Mouse (Mus musculus): ENCODE measurements at regions not wholly inside any gene's neighbourhood (a gene's known extent, or its start where the extent isn't known, plus 50 kb on each side); places are given as distances from the start of the nearest gene placed in this dataset.
"Not testable (repeated sequence)": the region's sequence is repeated elsewhere in the genome, so short reads cannot be mapped to it uniquely, and the experiment has no call there.

- H3K27me3 ChIP-seq (ENCODE audit: control insufficient read depth, insufficient read depth, low read length) = no peaks in the 10 kb centered on the region
- H3K27ac ChIP-seq (ENCODE audit: control insufficient read depth, insufficient read depth, low read depth, low read length) = no peak overlapping the region
- H3K36me3 ChIP-seq (ENCODE audit: control insufficient read depth, insufficient read depth, low read length) = no peaks in the 10 kb centered on the region
- no peak overlapping the region for H3K4me3 ChIP-seq (ENCODE audit: control insufficient read depth, low read depth, low read length)
- TF ChIP-seq CTCF (IDR thresholded peaks at IDR 0.05; ENCODE audit: control insufficient read depth, insufficient read depth, insufficient replicate concordance, low read depth, low read length) = no peak
- TF ChIP-seq POLR2A (IDR thresholded peaks at IDR 0.05; ENCODE audit: control insufficient read depth, low read depth, low read length) = no peak
- H3K4me1 ChIP-seq (ENCODE audit: control insufficient read depth, insufficient read depth, low read length) = no peaks in the 10 kb centered on the region
Observed at GRCm38 (mm10) chr14:114485781-114486180, 606.2 kb upstream of the Gpc5 start.

GRCm38 (mm10) chr14:114493371-114493770 is 598.6 kb upstream of the Gpc5 start:
- H3K4me3 ChIP-seq (ENCODE audit: control insufficient read depth, low read depth, low read length); H3K4me1 ChIP-seq (ENCODE audit: control insufficient read depth, insufficient read depth, low read length); H3K27ac ChIP-seq (ENCODE audit: control insufficient read depth, insufficient read depth, low read depth, low read length); H3K27me3 ChIP-seq (ENCODE audit: control insufficient read depth, insufficient read depth, low read length); H3K36me3 ChIP-seq (ENCODE audit: control insufficient read depth, insufficient read depth, low read length): not testable (repeated sequence)

GRCm38 (mm10) chr14:114504976-114505375 is 587.0 kb upstream of the Gpc5 start:
- Histone ChIP-seq H3K4me1 (ENCODE audit: control insufficient read depth, insufficient read depth, low read length) (no peaks in the 10 kb centered on the region), H3K36me3 (ENCODE audit: control insufficient read depth, insufficient read depth, low read length) (no peaks in the 10 kb centered on the region), H3K27me3 (ENCODE audit: control insufficient read depth, insufficient read depth, low read length) (no peaks in the 10 kb centered on the region), H3K4me3 (ENCODE audit: control insufficient read depth, low read depth, low read length) (no peak overlapping the region), H3K27ac (ENCODE audit: control insufficient read depth, insufficient read depth, low read depth, low read length) (no peak overlapping the region)
- TF ChIP-seq POLR2A (IDR thresholded peaks at IDR 0.05; ENCODE audit: control insufficient read depth, low read depth, low read length) = no peak
- no peak for TF ChIP-seq CTCF (IDR thresholded peaks at IDR 0.05; ENCODE audit: control insufficient read depth, insufficient read depth, insufficient replicate concordance, low read depth, low read length)

DNA sequence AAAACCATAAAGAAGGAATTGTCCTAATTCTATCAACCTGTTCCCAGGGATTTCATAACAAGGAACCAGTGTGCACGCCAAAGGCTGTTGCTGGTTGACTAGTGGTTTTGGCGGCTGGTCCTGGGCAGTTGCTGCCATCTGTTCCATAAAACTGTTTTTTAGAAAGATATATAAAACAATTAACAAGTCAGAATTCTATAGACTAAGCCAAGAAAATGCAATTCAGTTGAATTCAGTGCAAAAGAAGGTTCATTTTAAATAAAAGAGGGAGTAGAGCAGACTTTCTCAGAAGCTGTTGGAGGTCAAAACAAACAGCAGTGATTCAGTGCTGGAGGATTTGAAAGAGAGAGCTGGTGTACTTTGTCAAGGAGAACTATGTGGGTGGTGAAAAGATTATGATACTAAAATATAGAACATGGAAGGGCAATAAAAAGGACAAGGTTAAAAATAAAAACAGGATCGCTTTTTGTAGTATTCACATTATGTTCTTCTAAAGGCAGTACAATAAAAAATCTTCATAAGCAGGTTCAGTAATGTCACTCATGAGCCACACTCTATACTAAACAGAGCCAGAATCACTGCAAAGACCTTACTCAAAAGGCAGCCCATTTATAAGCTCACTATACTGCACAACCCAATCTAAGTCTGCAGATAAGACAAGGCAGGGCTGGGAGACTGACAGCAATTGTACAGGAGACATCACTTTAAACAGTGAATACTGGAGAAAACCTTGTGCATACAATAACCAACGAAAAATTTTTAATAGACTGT is 543.9 kb upstream of the Gpc5 start:
- Histone ChIP-seq H3K4me1 (ENCODE audit: control insufficient read depth, insufficient read depth, low read length) (no peaks in the 10 kb centered on the region), H3K36me3 (ENCODE audit: control insufficient read depth, insufficient read depth, low read length) (no peaks in the 10 kb centered on the region), H3K27ac (ENCODE audit: control insufficient read depth, insufficient read depth, low read depth, low read length) (no peak overlapping the region), H3K4me3 (ENCODE audit: control insufficient read depth, low read depth, low read length) (no peak overlapping the region), H3K27me3 (ENCODE audit: control insufficient read depth, insufficient read depth, low read length) (no peaks in the 10 kb centered on the region)
- TF ChIP-seq CTCF (IDR thresholded peaks at IDR 0.05; ENCODE audit: control insufficient read depth, insufficient read depth, insufficient replicate concordance, low read depth, low read length) (no peak), POLR2A (IDR thresholded peaks at IDR 0.05; ENCODE audit: control insufficient read depth, low read depth, low read length) (no peak)

- Histone ChIP-seq H3K4me1 (ENCODE audit: control insufficient read depth, insufficient read depth, low read length) (no peaks in the 10 kb centered on the region), H3K36me3 (ENCODE audit: control insufficient read depth, insufficient read depth, low read length) (no peaks in the 10 kb centered on the region), H3K27me3 (ENCODE audit: control insufficient read depth, insufficient read depth, low read length) (no peaks in the 10 kb centered on the region), H3K27ac (ENCODE audit: control insufficient read depth, insufficient read depth, low read depth, low read length) (no peak overlapping the region), H3K4me3 (ENCODE audit: control insufficient read depth, low read depth, low read length) (no peak overlapping the region)
- no peak for TF ChIP-seq POLR2A (IDR thresholded peaks at IDR 0.05; ENCODE audit: control insufficient read depth, low read depth, low read length)
- no peak for TF ChIP-seq CTCF (IDR thresholded peaks at IDR 0.05; ENCODE audit: control insufficient read depth, insufficient read depth, insufficient replicate concordance, low read depth, low read length)
Observed at GRCm38 (mm10) chr14:114549101-114549500, 542.9 kb upstream of the Gpc5 start.

DNA sequence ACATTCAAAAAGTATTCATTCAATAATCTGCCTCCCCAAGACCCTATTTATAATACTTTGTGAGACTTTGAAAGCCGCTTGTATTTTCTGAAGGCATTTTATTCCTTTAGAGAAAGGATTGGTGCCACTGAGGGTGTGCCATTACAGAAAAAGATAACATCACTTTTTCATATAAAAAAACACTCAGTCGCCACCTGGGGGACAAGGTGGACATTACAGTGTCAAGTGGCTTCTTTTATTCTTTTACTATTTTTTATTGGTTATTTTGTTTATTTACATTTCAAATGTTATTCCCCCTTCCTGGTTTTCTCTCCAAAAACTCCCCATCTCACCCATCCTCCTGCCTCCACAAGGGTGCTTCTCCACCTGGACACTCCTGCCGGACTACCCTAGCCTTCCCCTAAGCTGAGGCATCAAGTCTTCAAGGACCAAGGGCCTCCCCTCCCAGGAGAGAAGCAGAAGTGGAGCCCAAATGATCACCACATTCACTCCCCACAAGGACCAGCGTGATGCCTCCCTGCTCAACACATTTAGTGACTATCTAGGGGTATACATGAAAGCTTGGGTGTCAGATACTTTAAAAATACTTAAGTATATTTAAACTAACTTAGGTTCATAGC is 525.5 kb upstream of the Gpc5 start:
- Histone ChIP-seq H3K4me1 (ENCODE audit: control insufficient read depth, insufficient read depth, low read length) (no peaks in the 10 kb centered on the region), H3K27ac (ENCODE audit: control insufficient read depth, insufficient read depth, low read depth, low read length) (no peak overlapping the region), H3K4me3 (ENCODE audit: control insufficient read depth, low read depth, low read length) (no peak overlapping the region), H3K27me3 (ENCODE audit: control insufficient read depth, insufficient read depth, low read length) (no peaks in the 10 kb centered on the region), H3K36me3 (ENCODE audit: control insufficient read depth, insufficient read depth, low read length) (no peaks in the 10 kb centered on the region)
- TF ChIP-seq CTCF (IDR thresholded peaks at IDR 0.05; ENCODE audit: control insufficient read depth, insufficient read depth, insufficient replicate concordance, low read depth, low read length) (no peak), POLR2A (IDR thresholded peaks at IDR 0.05; ENCODE audit: control insufficient read depth, low read depth, low read length) (no peak)

- H3K27me3 ChIP-seq (ENCODE audit: control insufficient read depth, insufficient read depth, low read length) = no peaks in the 10 kb centered on the region
- no peak overlapping the region for H3K27ac ChIP-seq (ENCODE audit: control insufficient read depth, insufficient read depth, low read depth, low read length)
- TF ChIP-seq POLR2A (IDR thresholded peaks at IDR 0.05; ENCODE audit: control insufficient read depth, low read depth, low read length) (no peak), CTCF (IDR thresholded peaks at IDR 0.05; ENCODE audit: control insufficient read depth, insufficient read depth, insufficient replicate concordance, low read depth, low read length) (no peak)
- H3K36me3 ChIP-seq (ENCODE audit: control insufficient read depth, insufficient read depth, low read length) = no peaks in the 10 kb centered on the region
- no peak overlapping the region for H3K4me3 ChIP-seq (ENCODE audit: control insufficient read depth, low read depth, low read length)
- H3K4me1 ChIP-seq (ENCODE audit: control insufficient read depth, insufficient read depth, low read length) = no peaks in the 10 kb centered on the region
Observed at GRCm38 (mm10) chr14:114567673-114568309, 524.2 kb upstream of the Gpc5 start.
